Mouse (Mus musculus) left cerebral cortex, adult 2 months (tissue): ENCODE results near the gene Spata13. TPM values are rescaled to one million over a fixed set of nuclear protein-coding genes. Genes with fewer than 3 reads are reported as not detected.

Experiments used
- DNase-seq, 2 experiments: peaks; one replicate each; pipeline ENCODE4 v3.0.0; 2021 to 2022; ENCODE audit warnings: low spot score in 2 of 2, mixed read lengths in 1 of 2; ENCODE audit errors: extremely low spot score in 1 of 2
- H3K27ac ChIP-seq: fragments of 200-600 bp; 2 replicates; pipeline ENCODE4 v1.8.1; 2022
- H3K4me3 ChIP-seq: fragments of 200-600 bp; 2 replicates; pipeline ENCODE4 v1.8.1; 2022
- CTCF ChIP-seq: fragments of 200-600 bp; IDR thresholded peaks from 2 replicates; pipeline ENCODE4 v1.8.1; 2022; ENCODE audit warnings: antibody characterized with exemption, mild to moderate bottlenecking, moderate library complexity
- intact Hi-C: fragments of 180-260 bp; cut with DNase I; formaldehyde crosslinking; loops from one replicate; pipeline ENCODE4 v1.15.1; 2025
- total RNA-seq, 2 experiments: library from RNA; stranded (reverse); gene quantifications; 2 replicates each; pipeline ENCODE4 v1.2.3; 2021

The Spata13 gene
- total RNA-seq, 2 experiments from 2014 or later = 15.4 to 23.7 TPM

GRCm38 (mm10) chr14:60661281-60661680, 27.5 kb downstream of the Spata13 start:
- no peak for DNase-seq
- intact Hi-C loops = no loop called here
- no peak for TF ChIP-seq CTCF

GRCm38 (mm10) chr14:60663309-60663940, 29.6 kb downstream of the Spata13 start:
- H3K4me3 ChIP-seq = no peak overlapping the region
- no peak overlapping the region for H3K27ac ChIP-seq
- DNase-seq = no peak
- TF ChIP-seq CTCF = no peak
- intact Hi-C loops = no loop called here

More at GRCm38 (mm10) chr14:60661281-60661680, 27.5 kb downstream of the Spata13 start:
- Histone ChIP-seq H3K27ac (no peak overlapping the region), H3K4me3 (no peak overlapping the region)

- no peak for TF ChIP-seq CTCF
- no peak for DNase-seq
- H3K27ac ChIP-seq = no peak overlapping the region
- no peak overlapping the region for H3K4me3 ChIP-seq
- intact Hi-C loops = no loop called here
Measured at GRCm38 (mm10) chr14:60664641-60665040, 30.8 kb downstream of the Spata13 start.

GRCm38 (mm10) chr14:60665263-60665662, 31.5 kb downstream of the Spata13 start:
- Histone ChIP-seq H3K4me3 (no peak overlapping the region), H3K27ac (no peak overlapping the region)
- TF ChIP-seq CTCF = no peak
- no peak for DNase-seq
- intact Hi-C loops = no loop called here

- Histone ChIP-seq H3K4me3 (no peak overlapping the region), H3K27ac (no peak overlapping the region)
- no peak for TF ChIP-seq CTCF
- intact Hi-C loops = no loop called here
- no peak for DNase-seq
Measured at GRCm38 (mm10) chr14:60666252-60666651, 32.5 kb downstream of the Spata13 start.

GRCm38 (mm10) chr14:60670191-60670590, 36.4 kb downstream of the Spata13 start:
- no peak for DNase-seq

GRCm38 (mm10) chr14:60671504-60671903, 37.7 kb downstream of the Spata13 start:
- DNase-seq = no peak

More at GRCm38 (mm10) chr14:60670191-60670590, 36.4 kb downstream of the Spata13 start:
- Histone ChIP-seq H3K27ac (no peak overlapping the region), H3K4me3 (no peak overlapping the region)
- TF ChIP-seq CTCF = no peak
- intact Hi-C loops = no loop called here

GRCm38 (mm10) chr14:60675697-60676096, 41.9 kb downstream of the Spata13 start:
- no peak for DNase-seq
- intact Hi-C loops = no loop called here
- TF ChIP-seq CTCF = peak; percentile 25
- Histone ChIP-seq H3K4me3 (no peak overlapping the region), H3K27ac (no peak overlapping the region)

More at GRCm38 (mm10) chr14:60671504-60671903, 37.7 kb downstream of the Spata13 start:
- no peak for TF ChIP-seq CTCF
- no peak overlapping the region for H3K4me3 ChIP-seq
- intact Hi-C loops = no loop called here
- H3K27ac ChIP-seq = no peak overlapping the region

GRCm38 (mm10) chr14:60676625-60677314, 43.0 kb downstream of the Spata13 start:
- Histone ChIP-seq H3K4me3 (no peak overlapping the region), H3K27ac (no peak overlapping the region)
- intact Hi-C loops = no loop called here
- no peak for TF ChIP-seq CTCF
- DNase-seq = no peak

GRCm38 (mm10) chr14:60682361-60683023, 48.7 kb downstream of the Spata13 start:
- no peak for TF ChIP-seq CTCF
- no peak overlapping the region for H3K4me3 ChIP-seq
- DNase-seq = no peak
- no peak overlapping the region for H3K27ac ChIP-seq
- intact Hi-C loops = no loop called here

GRCm38 (mm10) chr14:60683989-60684388, 50.2 kb downstream of the Spata13 start:
- no peak overlapping the region for H3K27ac ChIP-seq
- no peak; the same call in 1 of the 2 replicates for TF ChIP-seq CTCF
- intact Hi-C loops = no loop called here
- H3K4me3 ChIP-seq = no peak overlapping the region
- DNase-seq = no peak

- TF ChIP-seq CTCF = no peak
- Histone ChIP-seq H3K27ac (no peak overlapping the region), H3K4me3 (0 out of 2 replicates have a peak overlapping the region, but pooled peaks have one; percentile 9)
- DNase-seq = no peak
- intact Hi-C loops = loop anchor here (5.0 kb wide), 1 partner anchor 54 kb away; the partner anchor contains the start of gene Spata13
Measured at GRCm38 (mm10) chr14:60686733-60687132, 52.9 kb downstream of the Spata13 start.
